Mouse (Mus musculus): Measurements from ENCODE around the gene Slc12a8. TPM values are rescaled to one million over a fixed set of nuclear protein-coding genes. Genes with fewer than 3 reads are reported as not detected.

Slc12a8 gene
- total and polyA plus RNA-seq, 2 experiments from 2014 or later, result 0.42 to 1.0 TPM

GRCm38 (mm10) chr16:33681661-33682060 is 164.5 kb downstream of the Slc12a8 start:
- Histone ChIP-seq H3K4me1 (ENCODE audit: control insufficient read depth, insufficient read depth) (peaks cover 22% of the 10 kb centered on the region), H3K4me2 (ENCODE audit: low read depth, low read length) (no peak overlapping the region), H3K9me3 (replicated peaks; ENCODE audit: control insufficient read depth, low read length) (no peaks in the 10 kb centered on the region), H3K9ac (replicated peaks; ENCODE audit: low read depth, low read length) (no peak overlapping the region), H3K27ac (ENCODE audit: low read depth) (peak overlapping the region; percentile 72), H3K36me3 (replicated peaks; ENCODE audit: control insufficient read depth, insufficient read depth, low read length) (no peaks in the 10 kb centered on the region), H3K27me3 (ENCODE audit: control insufficient read depth, insufficient read depth, low read length) (no peaks in the 10 kb centered on the region), H3K4me3 (ENCODE audit: low read depth, low read length) (no peak overlapping the region)
- ATAC-seq (ENCODE audit: insufficient read depth, low read depth) (no peak), DNase-seq (ENCODE audit: low spot score) (no peak)
- TF ChIP-seq EP300 (IDR thresholded peaks at IDR 0.05; ENCODE audit: low read depth) (no peak), CTCF (IDR thresholded peaks at IDR 0.05; ENCODE audit: low read depth) (no peak)

DNA sequence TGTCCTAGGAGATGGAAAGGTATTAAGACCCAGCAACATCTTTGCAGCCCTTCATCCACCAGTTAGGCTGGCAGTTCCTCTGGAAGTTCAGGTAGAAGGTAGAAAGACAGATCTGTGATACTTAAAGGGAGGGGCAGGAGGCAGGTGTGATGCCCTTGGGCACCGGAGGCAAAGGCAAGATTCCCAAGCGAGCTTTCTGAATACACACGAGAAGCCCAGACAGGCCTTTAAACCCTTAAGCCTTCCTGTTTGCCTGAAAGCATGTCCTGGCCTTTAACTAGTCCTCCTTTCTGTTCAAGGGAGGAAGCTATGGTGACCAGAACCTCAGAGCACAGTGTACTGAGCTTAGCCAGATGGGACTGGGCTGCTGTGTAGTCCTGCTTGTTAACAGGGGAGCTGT is 165.5 kb downstream of the Slc12a8 start:
- TF ChIP-seq EP300 (IDR thresholded peaks at IDR 0.05; ENCODE audit: low read depth) (no peak), CTCF (IDR thresholded peaks at IDR 0.05; ENCODE audit: low read depth) (no peak)
- Histone ChIP-seq H3K4me1 (ENCODE audit: control insufficient read depth, insufficient read depth) (peaks cover 22% of the 10 kb centered on the region), H3K9me3 (replicated peaks; ENCODE audit: control insufficient read depth, low read length) (no peaks in the 10 kb centered on the region), H3K27ac (ENCODE audit: low read depth) (no peak overlapping the region), H3K36me3 (replicated peaks; ENCODE audit: control insufficient read depth, insufficient read depth, low read length) (no peaks in the 10 kb centered on the region), H3K4me3 (ENCODE audit: low read depth, low read length) (no peak overlapping the region), H3K27me3 (ENCODE audit: control insufficient read depth, insufficient read depth, low read length) (no peaks in the 10 kb centered on the region), H3K4me2 (ENCODE audit: low read depth, low read length) (no peak overlapping the region), H3K9ac (replicated peaks; ENCODE audit: low read depth, low read length) (no peak overlapping the region)
- no peak for ATAC-seq (ENCODE audit: insufficient read depth, low read depth)
- no peak for DNase-seq (ENCODE audit: low spot score)
- 77% methylated on average over 3 of the region's 3 CpGs for WGBS

- DNase-seq (ENCODE audit: low spot score) (no peak), ATAC-seq (ENCODE audit: insufficient read depth, low read depth) (0 out of 2 replicates have a peak, but pooled peaks have one; percentile 3)
- H3K4me3 ChIP-seq (ENCODE audit: low read depth, low read length), result peak overlapping the region; percentile 75
- no peaks in the 10 kb centered on the region for H3K9me3 ChIP-seq (replicated peaks; ENCODE audit: control insufficient read depth, low read length)
- H3K9ac ChIP-seq (replicated peaks; ENCODE audit: low read depth, low read length), result peak overlapping the region; percentile 92
- no peaks in the 10 kb centered on the region for H3K27me3 ChIP-seq (ENCODE audit: control insufficient read depth, insufficient read depth, low read length)
- H3K36me3 ChIP-seq (replicated peaks; ENCODE audit: control insufficient read depth, insufficient read depth, low read length), result no peaks in the 10 kb centered on the region
- H3K4me1 ChIP-seq (ENCODE audit: control insufficient read depth, insufficient read depth), result peaks cover 27% of the 10 kb centered on the region; the same call in 1 of the 2 replicates
- peak overlapping the region; percentile 91 for H3K27ac ChIP-seq (ENCODE audit: low read depth)
- TF ChIP-seq EP300 (IDR thresholded peaks at IDR 0.05; ENCODE audit: low read depth), result no peak
- TF ChIP-seq CTCF (IDR thresholded peaks at IDR 0.05; ENCODE audit: low read depth), result no peak
- WGBS, result 70% methylated on average over 13 of the region's 13 CpGs
- H3K4me2 ChIP-seq (ENCODE audit: low read depth, low read length), result peak overlapping the region; percentile 71
Measured at GRCm38 (mm10) chr16:33683206-33684161, 166.4 kb downstream of the Slc12a8 start.

DNA sequence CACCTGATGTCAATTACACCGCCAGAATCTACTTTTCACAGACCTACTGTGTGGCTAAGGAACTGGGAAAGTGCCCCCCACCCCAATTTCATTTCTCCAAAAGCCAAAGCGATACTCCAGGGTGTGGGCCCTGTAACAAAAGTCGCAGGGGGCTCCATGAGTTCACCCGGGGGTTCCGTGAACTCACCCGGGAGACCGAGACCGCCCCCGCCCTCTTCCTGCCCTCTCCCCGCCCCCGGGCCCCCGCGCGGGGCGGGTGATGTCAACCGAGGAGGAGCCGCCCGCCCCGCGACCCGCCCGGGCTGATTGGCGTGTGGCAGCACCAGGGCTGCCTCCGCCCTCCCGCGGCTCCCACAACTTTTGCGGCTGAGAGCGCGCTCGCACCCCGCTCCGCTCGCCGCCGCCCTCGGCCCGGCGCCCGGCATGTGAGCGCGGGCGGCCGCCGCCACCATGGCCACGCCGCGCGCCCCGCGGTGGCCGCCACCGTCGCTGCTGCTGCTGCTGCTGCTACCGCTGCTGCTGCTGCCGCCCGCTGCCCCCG is 167.1 kb downstream of the Slc12a8 start, which contains the start of gene Heg1:
Heg1 (plus strand) TSS at position 209 of the 541 bp plus-strand sequence.
- ATAC-seq (ENCODE audit: insufficient read depth, low read depth), result peak; percentile 86
- H3K27me3 ChIP-seq (ENCODE audit: control insufficient read depth, insufficient read depth, low read length), result no peaks in the 10 kb centered on the region

DNA sequence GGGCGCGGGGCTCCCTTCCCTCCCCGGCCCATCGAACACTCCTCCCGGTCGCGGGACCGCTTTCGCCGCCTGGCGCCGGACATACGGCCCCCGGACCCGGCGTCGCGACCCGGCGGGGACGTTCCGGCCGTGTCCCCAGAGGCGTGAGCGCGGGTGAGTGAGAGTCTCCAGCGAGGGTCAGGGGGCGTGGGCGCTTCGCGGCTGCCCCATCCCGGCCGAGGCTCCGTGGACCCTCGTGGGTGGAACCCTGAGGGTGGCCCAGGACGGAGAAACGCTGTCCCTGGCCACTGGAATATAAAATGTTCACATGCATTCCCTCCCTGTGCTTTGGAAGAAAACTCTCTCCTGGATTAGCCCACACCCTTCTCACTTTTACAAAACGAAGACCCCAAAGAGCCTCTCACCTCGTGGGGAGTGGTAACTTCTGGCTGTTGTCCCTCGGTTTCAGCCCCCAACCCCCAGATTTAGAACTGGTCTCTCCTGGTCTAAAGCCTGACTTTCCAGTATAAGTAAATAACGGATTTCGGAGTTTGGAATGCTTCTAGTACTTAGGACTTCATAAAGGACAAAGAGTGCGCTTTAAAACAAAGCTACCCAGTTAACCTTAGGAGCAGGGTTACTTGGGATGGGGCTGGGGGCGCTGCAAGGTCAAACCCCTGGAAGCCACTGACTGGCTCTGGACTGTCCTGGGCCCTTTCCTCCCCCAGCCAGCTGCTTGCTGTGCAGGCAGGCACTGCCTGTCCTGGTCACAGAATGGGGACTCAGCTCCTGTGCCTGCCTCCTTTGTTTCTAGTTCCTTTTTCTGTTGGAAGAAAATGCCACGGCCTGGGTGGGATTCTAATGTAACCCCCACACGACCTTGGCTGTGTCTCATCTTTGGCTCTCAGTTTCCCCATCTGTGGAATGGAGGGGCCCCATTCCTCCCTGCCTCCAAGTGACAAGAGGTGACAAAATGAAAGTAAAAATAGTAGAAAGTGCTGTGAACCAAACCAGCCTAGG is 167.9 kb downstream of the Slc12a8 start:
- H3K9ac ChIP-seq (replicated peaks; ENCODE audit: low read depth, low read length), result peak overlapping the region; percentile 92
- H3K4me3 ChIP-seq (ENCODE audit: low read depth, low read length), result peak overlapping the region; percentile 75
- H3K9me3 ChIP-seq (replicated peaks; ENCODE audit: control insufficient read depth, low read length), result no peaks in the 10 kb centered on the region
- peak overlapping the region; percentile 91 for H3K27ac ChIP-seq (ENCODE audit: low read depth)
- no peaks in the 10 kb centered on the region for H3K36me3 ChIP-seq (replicated peaks; ENCODE audit: control insufficient read depth, insufficient read depth, low read length)
- H3K4me1 ChIP-seq (ENCODE audit: control insufficient read depth, insufficient read depth), result peaks cover 37% of the 10 kb centered on the region
- WGBS, result under 1% methylated on average over 43 of the region's 46 CpGs
- peak; percentile 39 for DNase-seq (ENCODE audit: low spot score)
- no peaks in the 10 kb centered on the region for H3K27me3 ChIP-seq (ENCODE audit: control insufficient read depth, insufficient read depth, low read length)
- no peak for TF ChIP-seq EP300 (IDR thresholded peaks at IDR 0.05; ENCODE audit: low read depth)
- peak; percentile 40 for ATAC-seq (ENCODE audit: insufficient read depth, low read depth)
- peak overlapping the region; percentile 71 for H3K4me2 ChIP-seq (ENCODE audit: low read depth, low read length)

More for the DNA sequence above, 167.1 kb downstream of the Slc12a8 start, which contains the start of gene Heg1:
- WGBS, result under 1% methylated on average over 46 of the region's 57 CpGs
- peak within 1 kb of the TSS; percentile 91 for H3K27ac ChIP-seq (ENCODE audit: low read depth)
- H3K4me3 ChIP-seq (ENCODE audit: low read depth, low read length), result peak within 1 kb of the TSS; percentile 75
- H3K36me3 ChIP-seq (replicated peaks; ENCODE audit: control insufficient read depth, insufficient read depth, low read length), result no peaks in the 10 kb centered on the region
- DNase-seq (ENCODE audit: low spot score), result peak; percentile 85
- H3K9me3 ChIP-seq (replicated peaks; ENCODE audit: control insufficient read depth, low read length), result no peaks in the 10 kb centered on the region
- peak within 1 kb of the TSS; percentile 71 for H3K4me2 ChIP-seq (ENCODE audit: low read depth, low read length)
- H3K9ac ChIP-seq (replicated peaks; ENCODE audit: low read depth, low read length), result peak within 1 kb of the TSS; percentile 92
- peaks cover 30% of the 10 kb centered on the region for H3K4me1 ChIP-seq (ENCODE audit: control insufficient read depth, insufficient read depth)
- TF ChIP-seq CTCF (IDR thresholded peaks at IDR 0.05; ENCODE audit: low read depth) (no peak), EP300 (IDR thresholded peaks at IDR 0.05; ENCODE audit: low read depth) (no peak)

All from heart, postnatal 0 days (tissue).